Mouse (Mus musculus) layer of hippocampus, postnatal 36 days (tissue): ENCODE measurements at regions not wholly inside any gene's neighbourhood (a gene's known extent, or its start where the extent isn't known, plus 50 kb on each side); places are given as distances from the start of the nearest gene placed in this dataset.

Experiments used
- DNase-seq, 2 experiments: peaks; one replicate each; pipeline ENCODE4 v3.0.0; 2022

DNA sequence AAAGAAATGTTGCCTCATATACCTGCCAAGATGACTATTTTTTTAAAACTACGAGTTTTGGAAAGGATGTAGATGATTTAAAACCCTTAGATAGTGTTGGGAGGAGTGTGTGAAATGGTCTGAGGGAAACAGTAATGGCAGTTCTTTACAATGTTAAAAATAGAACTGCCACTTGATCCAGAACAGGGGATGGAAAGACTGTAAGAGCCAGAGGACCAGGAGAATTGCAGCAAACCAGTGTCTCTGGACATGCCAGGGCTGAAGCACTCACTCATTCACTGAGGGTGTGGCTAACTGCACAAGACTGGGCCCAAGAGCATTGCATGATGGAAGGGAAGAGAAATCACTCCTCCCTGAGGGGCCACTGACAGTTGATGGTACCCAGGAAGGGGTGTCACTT is 53.9 kb upstream of the Rasgef1b start:
- DNase-seq, result no peak

GRCm38 (mm10) chr5:99785850-99786249 is 57.0 kb upstream of the Rasgef1b start:
- no peak for DNase-seq

GRCm38 (mm10) chr5:99787239-99787638 is 58.4 kb upstream of the Rasgef1b start:
- peak; percentile 5 to 10 for DNase-seq

GRCm38 (mm10) chr5:99787665-99788366 is 59.0 kb upstream of the Rasgef1b start:
- DNase-seq, result no peak

GRCm38 (mm10) chr5:99790733-99791132 is 61.9 kb upstream of the Rasgef1b start:
- DNase-seq, result no peak

DNA sequence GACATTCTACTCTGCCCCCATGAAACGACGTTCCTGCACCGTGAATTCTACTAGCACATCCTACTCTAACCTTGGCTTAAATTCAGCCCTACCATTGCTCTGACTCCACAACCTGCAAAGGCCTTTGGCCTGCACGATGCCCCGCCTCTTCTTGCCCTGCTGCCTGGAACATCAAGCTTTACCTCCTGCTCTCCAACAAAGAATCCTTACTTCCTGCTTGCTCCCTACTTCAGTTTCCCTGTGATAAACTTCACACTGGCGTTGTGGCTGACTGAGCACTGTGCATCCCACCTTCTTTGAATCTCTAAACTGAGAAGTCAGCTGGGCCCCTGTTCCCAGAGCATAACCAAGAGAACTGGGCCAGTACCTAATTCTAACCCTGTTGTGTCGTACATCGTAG is 71.7 kb upstream of the Rasgef1b start:
- DNase-seq, result no peak

GRCm38 (mm10) chr5:99801791-99802450 is 73.1 kb upstream of the Rasgef1b start:
- DNase-seq, result peak in 1 of 2 experiments; percentile 12

DNA sequence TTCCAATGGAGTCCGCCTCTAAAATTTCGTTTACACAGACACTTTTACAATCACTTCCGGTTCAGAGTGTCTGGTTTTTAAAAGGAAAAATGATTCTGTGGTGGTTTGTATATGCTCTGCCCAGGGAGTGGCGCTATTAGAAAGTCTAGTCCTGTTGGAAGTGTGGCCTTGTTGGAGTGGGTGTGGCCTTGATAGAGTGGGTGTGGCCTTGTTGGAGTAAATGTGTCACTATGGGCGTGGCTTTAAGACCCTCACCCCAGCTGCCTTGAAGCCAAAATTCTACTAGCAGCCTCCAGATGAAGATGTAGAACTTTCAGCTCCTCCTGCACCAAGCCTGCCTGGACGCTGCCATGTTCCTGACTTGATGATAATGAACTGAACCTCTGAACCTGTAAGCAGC is 79.2 kb upstream of the Vamp9 start:
- DNase-seq, result no peak

- no peak for DNase-seq
These were observed 77.5 kb upstream of the Vamp9 start for GRCm38 (mm10) chr5:99828516-99828915.

GRCm38 (mm10) chr5:99838236-99838775 is 67.7 kb upstream of the Vamp9 start:
- DNase-seq, result no peak

DNA sequence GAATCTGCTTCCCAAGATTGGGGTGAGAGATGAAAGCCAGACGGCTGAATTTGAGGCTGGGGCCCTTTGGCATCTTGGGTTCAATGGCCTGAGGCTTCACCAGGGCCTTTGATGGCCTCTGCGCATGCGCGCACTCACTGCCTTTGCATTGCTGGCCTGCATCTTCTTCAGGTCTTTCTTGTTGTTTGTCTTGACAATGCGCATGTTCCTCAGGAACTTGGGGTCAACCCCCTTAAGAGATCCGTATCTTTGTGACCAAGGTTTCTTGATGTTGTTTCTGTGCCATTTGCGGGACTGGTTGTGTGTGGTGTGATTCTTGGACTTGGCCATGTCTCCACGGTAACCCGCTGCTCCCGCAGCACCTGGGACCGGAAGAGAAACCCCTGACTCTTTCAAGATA is 66.4 kb upstream of the Vamp9 start:
- no peak for DNase-seq

DNA sequence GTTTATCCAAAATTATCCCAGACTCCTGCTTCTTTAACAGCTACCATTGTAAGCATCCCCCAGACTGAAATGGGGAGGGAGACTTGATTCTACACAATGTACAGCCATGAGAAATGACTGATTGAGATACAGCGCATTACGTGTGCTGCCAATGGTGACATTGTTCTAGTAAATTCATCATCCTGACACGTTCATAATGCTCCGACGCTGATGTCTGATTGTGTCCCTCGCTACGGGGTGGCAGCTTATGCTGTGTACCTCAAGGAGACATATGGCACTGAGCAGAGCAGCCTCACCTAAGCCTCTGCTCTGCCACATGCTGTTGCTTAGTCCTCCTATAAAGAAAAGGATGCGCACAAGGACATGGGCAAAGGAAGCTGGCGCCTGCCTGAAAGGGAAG is 65.2 kb upstream of the Vamp9 start:
- DNase-seq, result no peak

DNA sequence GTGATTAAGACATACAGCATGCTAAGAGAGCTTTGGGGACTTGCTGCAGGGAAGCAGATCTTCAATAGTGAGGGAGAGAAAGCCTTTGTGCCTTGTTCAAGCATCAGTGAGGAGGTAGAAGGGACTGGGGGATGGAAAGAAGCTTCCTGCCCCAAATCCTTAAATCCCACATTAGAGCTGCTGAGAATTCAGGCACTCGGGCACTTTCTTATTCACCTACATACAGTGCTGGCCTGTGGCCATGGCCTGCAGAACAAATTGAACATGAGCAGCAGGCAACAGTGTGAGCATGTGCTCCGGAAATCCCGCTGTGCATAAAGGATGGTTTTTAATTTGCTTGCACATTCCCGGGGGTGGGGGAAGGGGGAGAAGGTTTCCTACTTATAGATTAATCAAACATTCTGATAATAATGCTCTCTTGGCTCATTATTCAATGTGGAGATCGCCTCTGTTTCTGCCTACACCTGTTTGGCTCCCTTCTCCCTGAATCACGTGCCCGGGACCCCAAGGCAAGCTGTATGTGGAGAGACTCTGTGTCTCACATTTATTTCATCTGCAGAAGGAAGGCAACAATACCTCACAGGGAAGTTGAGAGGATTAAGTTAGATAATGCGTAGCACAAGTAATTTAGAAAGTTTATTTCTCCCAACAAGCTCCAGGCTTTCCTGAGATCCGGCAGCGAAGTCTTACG is 60.3 kb upstream of the Vamp9 start:
- DNase-seq, result no peak

DNA sequence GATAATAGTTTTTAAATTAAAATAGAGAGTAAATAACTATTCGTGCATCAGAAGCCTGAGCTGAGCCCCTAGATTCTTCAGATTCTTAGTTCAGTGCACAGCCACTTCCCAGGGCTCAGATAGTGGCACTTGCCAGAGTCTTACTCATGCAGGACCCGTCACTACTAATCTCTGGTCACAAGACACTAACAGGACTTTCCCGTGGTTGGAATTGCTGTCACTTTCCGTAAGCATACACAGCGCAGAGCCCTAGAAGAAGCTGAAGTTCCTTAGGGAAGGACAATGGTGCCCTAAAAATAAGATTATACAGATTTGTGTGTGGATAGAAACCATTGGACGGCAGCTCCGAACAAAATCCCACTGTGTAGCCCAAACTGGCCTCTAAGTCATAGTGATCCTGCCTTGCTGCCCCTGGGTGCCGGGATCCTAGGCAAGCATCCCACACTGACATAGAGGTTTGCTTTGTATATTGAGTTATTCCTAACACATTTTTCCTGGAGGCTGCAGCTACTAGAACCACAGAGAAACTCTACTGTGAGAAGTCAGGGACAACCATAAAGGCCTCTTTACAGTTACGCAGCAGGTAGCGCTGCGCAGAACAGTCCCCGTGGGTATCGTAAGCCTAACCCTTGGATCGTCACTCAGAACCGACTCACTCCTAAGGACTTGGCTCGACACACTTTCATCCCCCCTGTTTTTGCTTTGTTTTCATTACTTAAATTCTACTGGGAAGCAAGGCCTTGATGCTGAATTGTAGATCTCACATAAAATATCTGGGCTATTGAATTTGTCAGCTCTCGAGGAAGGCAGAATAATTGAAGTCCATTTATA is 57.7 kb upstream of the Vamp9 start:
- no peak for DNase-seq

GRCm38 (mm10) chr5:99849001-99849400 is 57.1 kb upstream of the Vamp9 start:
- DNase-seq, result no peak

GRCm38 (mm10) chr5:99852316-99852715 is 53.7 kb upstream of the Vamp9 start:
- DNase-seq, result no peak
